Mouse (Mus musculus) olfactory bulb, adult 2 months (tissue): ENCODE data around the gene Kcnj6.

Source experiments
- CTCF ChIP-seq: fragments of 200-500 bp; IDR thresholded peaks from 2 replicates; pipeline ENCODE4 v1.5.1; 2012; ENCODE audit warnings: low read depth, mild to moderate bottlenecking, low read length, moderate library complexity; ENCODE audit not compliant: insufficient read depth
- POLR2A ChIP-seq: fragments of 200-500 bp; IDR thresholded peaks from 2 replicates; pipeline ENCODE4 v1.6.1; 2012; ENCODE audit warnings: mild to moderate bottlenecking, low read depth, low read length, moderate library complexity; ENCODE audit not compliant: insufficient read depth

GRCm38 (mm10) chr16:94968941-94969340 lies 28.6 kb downstream of the Kcnj6 start:
- TF ChIP-seq CTCF (no peak), POLR2A (no peak)
